Mouse (Mus musculus): ENCODE measurements at regions not wholly inside any gene's neighbourhood (a gene's known extent, or its start where the extent isn't known, plus 50 kb on each side); places are given as distances from the start of the nearest gene placed in this dataset.

DNA sequence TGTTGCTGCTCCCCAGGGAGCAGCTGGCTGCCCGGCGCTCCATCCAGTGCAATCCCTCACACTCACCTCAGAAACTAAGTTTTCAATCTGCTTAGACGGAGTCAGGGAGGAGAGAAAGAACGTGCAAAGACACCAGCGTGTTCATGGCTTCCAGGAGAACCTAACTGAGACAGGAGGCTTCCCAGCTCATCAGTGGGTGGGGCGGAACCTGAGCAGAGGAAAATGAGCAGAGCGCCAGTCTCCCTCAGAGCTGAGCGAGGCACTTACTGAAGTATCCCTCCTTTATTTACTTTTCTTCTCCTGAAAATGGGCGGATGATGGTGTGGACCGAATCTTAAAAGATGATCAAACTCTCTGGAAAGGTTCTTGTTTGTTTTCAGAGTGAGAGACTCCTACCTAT is 94.3 kb upstream of the 1700024P04Rik start:
- Histone ChIP-seq H3K9me3 (replicated peaks; ENCODE audit: control insufficient read depth, low read length) (no peaks in the 10 kb centered on the region), H3K27me3 (ENCODE audit: control insufficient read depth, insufficient read depth, low read length) (no peaks in the 10 kb centered on the region), H3K4me3 (ENCODE audit: low read depth, low read length) (no peak overlapping the region), H3K9ac (replicated peaks; ENCODE audit: low read length) (no peak overlapping the region), H3K4me1 (ENCODE audit: control insufficient read depth, insufficient read depth, low read length) (no peaks in the 10 kb centered on the region), H3K27ac (replicated peaks; ENCODE audit: low read depth, low read length) (no peak overlapping the region), H3K4me2 (ENCODE audit: low read depth, low read length) (no peak overlapping the region), H3K36me3 (replicated peaks; ENCODE audit: control insufficient read depth, insufficient read depth, low read depth, low read length) (no peaks in the 10 kb centered on the region)
- WGBS, result 77% methylated on average over 10 of the region's 10 CpGs
- no peak for ATAC-seq (replicated peaks; ENCODE audit: insufficient number of reproducible peaks, low FRiP score, low TSS enrichment, low read depth)
- no peak for DNase-seq (ENCODE audit: low spot score)

DNA sequence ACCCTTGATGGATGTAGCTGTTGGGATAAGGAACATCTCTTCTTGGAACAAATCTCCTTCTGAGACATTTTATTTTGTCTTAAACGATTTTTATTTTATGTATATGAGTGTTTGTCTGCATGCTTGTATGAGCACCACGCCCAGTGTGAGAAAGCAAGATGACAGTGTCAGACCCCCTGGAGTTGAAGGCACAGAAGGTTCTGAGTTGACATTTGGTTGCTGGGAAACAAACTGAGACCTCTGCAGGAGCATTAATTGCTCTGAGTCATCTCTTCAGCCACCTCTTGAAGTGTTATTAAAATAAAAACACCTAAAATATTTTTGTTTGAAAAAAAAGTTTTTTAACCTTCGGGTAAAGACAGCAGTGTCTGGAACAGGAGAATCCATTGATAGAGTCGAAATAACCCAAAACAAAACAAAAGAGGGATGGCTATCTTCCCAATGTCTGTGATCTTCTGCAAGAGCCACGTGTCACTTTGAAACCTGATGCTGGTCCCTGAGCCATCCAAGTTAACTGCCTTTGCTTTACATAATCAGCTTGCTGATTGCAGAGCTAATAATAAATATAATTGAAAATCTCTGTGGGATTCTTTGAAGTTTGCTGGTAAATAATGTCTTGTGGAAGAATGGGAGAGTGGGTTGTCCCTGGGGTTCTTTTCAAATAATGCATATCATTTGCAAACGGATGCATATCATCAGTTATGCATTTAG is 92.8 kb upstream of the 1700024P04Rik start:
- ATAC-seq (replicated peaks; ENCODE audit: insufficient number of reproducible peaks, low FRiP score, low TSS enrichment, low read depth), result no peak
- Histone ChIP-seq H3K9ac (replicated peaks; ENCODE audit: low read length) (no peak overlapping the region), H3K27ac (replicated peaks; ENCODE audit: low read depth, low read length) (no peak overlapping the region), H3K9me3 (replicated peaks; ENCODE audit: control insufficient read depth, low read length) (no peaks in the 10 kb centered on the region), H3K4me2 (ENCODE audit: low read depth, low read length) (no peak overlapping the region), H3K27me3 (ENCODE audit: control insufficient read depth, insufficient read depth, low read length) (no peaks in the 10 kb centered on the region), H3K4me1 (ENCODE audit: control insufficient read depth, insufficient read depth, low read length) (no peaks in the 10 kb centered on the region), H3K36me3 (replicated peaks; ENCODE audit: control insufficient read depth, insufficient read depth, low read depth, low read length) (no peaks in the 10 kb centered on the region), H3K4me3 (ENCODE audit: low read depth, low read length) (no peak overlapping the region)
- DNase-seq (ENCODE audit: low spot score), result no peak
- WGBS, result 57% methylated on average over 6 of the region's 6 CpGs

DNA sequence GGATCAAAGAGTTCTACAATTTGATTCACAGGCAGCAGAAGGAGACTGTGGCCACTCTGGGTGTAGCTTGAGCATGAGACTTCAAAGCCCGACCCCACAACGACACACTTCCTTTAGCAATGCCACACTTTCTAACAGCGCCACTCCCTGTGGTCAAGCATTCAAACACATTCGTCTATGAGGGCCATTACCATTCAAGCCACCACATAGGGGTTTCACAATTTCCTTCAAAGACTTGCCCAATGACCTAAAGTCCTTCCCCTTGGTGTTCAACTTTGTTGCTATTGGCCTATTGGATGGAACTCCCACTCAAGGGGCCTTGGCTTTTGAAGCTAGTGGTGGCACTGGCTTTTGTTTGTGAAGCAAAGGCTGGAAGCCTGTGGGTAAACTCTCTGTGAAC is 91.1 kb upstream of the 1700024P04Rik start:
- ATAC-seq (replicated peaks; ENCODE audit: insufficient number of reproducible peaks, low FRiP score, low TSS enrichment, low read depth) (no peak), DNase-seq (ENCODE audit: low spot score) (no peak)
- no peak overlapping the region for H3K4me2 ChIP-seq (ENCODE audit: low read depth, low read length)
- H3K27me3 ChIP-seq (ENCODE audit: control insufficient read depth, insufficient read depth, low read length), result no peaks in the 10 kb centered on the region
- 87% methylated on average over 4 of the region's 4 CpGs for WGBS
- no peak overlapping the region for H3K9ac ChIP-seq (replicated peaks; ENCODE audit: low read length)
- no peaks in the 10 kb centered on the region for H3K36me3 ChIP-seq (replicated peaks; ENCODE audit: control insufficient read depth, insufficient read depth, low read depth, low read length)
- no peak overlapping the region for H3K27ac ChIP-seq (replicated peaks; ENCODE audit: low read depth, low read length)
- no peaks in the 10 kb centered on the region for H3K9me3 ChIP-seq (replicated peaks; ENCODE audit: control insufficient read depth, low read length)
- H3K4me1 ChIP-seq (ENCODE audit: control insufficient read depth, insufficient read depth, low read length), result 0 out of 2 replicates have a peak, but pooled peaks cover 2% of the 10 kb centered on the region
- no peak overlapping the region for H3K4me3 ChIP-seq (ENCODE audit: low read depth, low read length)

DNA sequence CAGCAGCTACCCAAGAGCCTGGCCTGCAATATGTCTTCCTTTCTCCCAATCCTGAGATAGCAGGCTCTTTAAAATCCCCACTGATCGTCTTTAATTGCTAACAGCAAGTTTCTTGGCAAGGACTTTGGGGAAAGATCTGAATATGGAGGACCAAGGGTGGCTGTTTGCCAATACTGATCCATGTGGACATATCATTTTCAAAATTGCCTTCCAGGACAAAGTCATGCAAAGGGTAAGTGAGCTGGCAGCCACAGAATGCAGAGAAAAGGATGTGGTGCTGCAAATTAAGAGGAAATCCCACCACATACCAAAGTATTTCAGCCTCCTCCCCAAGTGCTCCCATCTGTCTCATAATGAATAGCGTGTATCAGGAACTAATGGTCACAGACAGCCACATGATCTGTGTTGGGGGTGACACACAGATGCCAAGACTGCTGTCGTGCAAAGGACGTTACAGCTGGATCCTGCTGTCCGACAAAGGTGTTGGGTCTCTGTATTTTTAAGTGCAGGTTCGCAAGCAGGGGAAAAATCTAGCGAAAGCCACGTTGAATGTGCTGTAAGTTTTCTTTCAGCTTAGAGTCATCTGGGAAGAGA is 87.6 kb upstream of the 1700024P04Rik start:
- DNase-seq (ENCODE audit: low spot score) (no peak), ATAC-seq (replicated peaks; ENCODE audit: insufficient number of reproducible peaks, low FRiP score, low TSS enrichment, low read depth) (no peak)
- WGBS, result 71% methylated on average over 8 of the region's 8 CpGs
- Histone ChIP-seq H3K27me3 (ENCODE audit: control insufficient read depth, insufficient read depth, low read length) (no peaks in the 10 kb centered on the region), H3K9me3 (replicated peaks; ENCODE audit: control insufficient read depth, low read length) (no peaks in the 10 kb centered on the region), H3K27ac (replicated peaks; ENCODE audit: low read depth, low read length) (no peak overlapping the region), H3K9ac (replicated peaks; ENCODE audit: low read length) (no peak overlapping the region), H3K36me3 (replicated peaks; ENCODE audit: control insufficient read depth, insufficient read depth, low read depth, low read length) (no peaks in the 10 kb centered on the region), H3K4me1 (ENCODE audit: control insufficient read depth, insufficient read depth, low read length) (0 out of 2 replicates have a peak, but pooled peaks cover 2% of the 10 kb centered on the region), H3K4me3 (ENCODE audit: low read depth, low read length) (no peak overlapping the region), H3K4me2 (ENCODE audit: low read depth, low read length) (no peak overlapping the region)

DNA sequence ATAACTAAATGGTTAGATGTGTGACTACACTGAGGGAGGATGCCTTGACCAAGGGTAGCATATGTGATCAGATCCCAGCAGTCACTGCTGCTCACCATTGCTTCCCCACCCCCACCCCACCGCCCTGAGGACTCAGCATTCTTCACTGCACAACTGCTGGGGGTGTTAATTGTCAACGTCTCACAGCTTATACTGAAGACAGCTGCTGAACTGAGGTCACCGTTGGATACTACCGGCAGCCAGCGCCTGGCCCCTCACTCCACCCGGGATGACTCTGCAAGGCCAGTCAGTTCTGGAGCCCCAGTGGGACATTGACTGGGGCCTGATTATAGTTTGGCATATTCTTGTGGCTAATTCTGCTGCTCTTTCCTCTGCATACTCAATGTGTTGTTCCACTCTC is 87.0 kb upstream of the 1700024P04Rik start:
- H3K9me3 ChIP-seq (replicated peaks; ENCODE audit: control insufficient read depth, low read length), result no peaks in the 10 kb centered on the region
- H3K9ac ChIP-seq (replicated peaks; ENCODE audit: low read length), result no peak overlapping the region
- no peak overlapping the region for H3K4me2 ChIP-seq (ENCODE audit: low read depth, low read length)
- no peak for DNase-seq (ENCODE audit: low spot score)
- ATAC-seq (replicated peaks; ENCODE audit: insufficient number of reproducible peaks, low FRiP score, low TSS enrichment, low read depth), result no peak
- H3K4me3 ChIP-seq (ENCODE audit: low read depth, low read length), result no peak overlapping the region
- WGBS, result 27% methylated on average over 6 of the region's 6 CpGs
- 0 out of 2 replicates have a peak, but pooled peaks cover 2% of the 10 kb centered on the region for H3K4me1 ChIP-seq (ENCODE audit: control insufficient read depth, insufficient read depth, low read length)
- no peaks in the 10 kb centered on the region for H3K36me3 ChIP-seq (replicated peaks; ENCODE audit: control insufficient read depth, insufficient read depth, low read depth, low read length)
- H3K27me3 ChIP-seq (ENCODE audit: control insufficient read depth, insufficient read depth, low read length), result no peaks in the 10 kb centered on the region
- H3K27ac ChIP-seq (replicated peaks; ENCODE audit: low read depth, low read length), result 0 out of 2 replicates have a peak overlapping the region, but pooled peaks have one; percentile 16

DNA sequence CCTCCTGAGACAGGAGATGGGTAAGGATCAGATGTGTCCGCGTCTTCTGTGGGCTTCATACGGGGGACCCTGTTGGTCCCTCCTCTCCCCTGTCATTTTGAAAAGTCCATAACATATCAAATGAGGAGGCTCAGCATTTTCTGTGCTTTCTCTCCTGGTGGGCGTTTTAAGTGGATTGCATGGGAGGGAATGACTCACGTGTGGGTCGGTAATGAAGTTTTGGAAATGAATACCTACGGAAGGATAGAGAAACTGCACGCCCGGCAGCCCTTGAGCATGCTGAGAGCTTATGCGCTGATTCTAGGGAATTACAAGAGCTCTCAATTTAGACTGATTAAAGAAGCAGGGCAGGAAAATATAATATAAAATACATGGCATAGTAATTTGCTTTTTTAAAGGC is 85.4 kb upstream of the 1700024P04Rik start:
- H3K4me2 ChIP-seq (ENCODE audit: low read depth, low read length), result no peak overlapping the region
- no peak overlapping the region for H3K4me3 ChIP-seq (ENCODE audit: low read depth, low read length)
- no peak for ATAC-seq (replicated peaks; ENCODE audit: insufficient number of reproducible peaks, low FRiP score, low TSS enrichment, low read depth)
- H3K36me3 ChIP-seq (replicated peaks; ENCODE audit: control insufficient read depth, insufficient read depth, low read depth, low read length), result no peaks in the 10 kb centered on the region
- WGBS, result 87% methylated on average over 10 of the region's 10 CpGs
- no peak overlapping the region for H3K9ac ChIP-seq (replicated peaks; ENCODE audit: low read length)
- H3K4me1 ChIP-seq (ENCODE audit: control insufficient read depth, insufficient read depth, low read length), result 0 out of 2 replicates have a peak, but pooled peaks cover 2% of the 10 kb centered on the region
- DNase-seq (ENCODE audit: low spot score), result no peak
- H3K9me3 ChIP-seq (replicated peaks; ENCODE audit: control insufficient read depth, low read length), result no peaks in the 10 kb centered on the region
- no peaks in the 10 kb centered on the region for H3K27me3 ChIP-seq (ENCODE audit: control insufficient read depth, insufficient read depth, low read length)
- no peak overlapping the region for H3K27ac ChIP-seq (replicated peaks; ENCODE audit: low read depth, low read length)

DNA sequence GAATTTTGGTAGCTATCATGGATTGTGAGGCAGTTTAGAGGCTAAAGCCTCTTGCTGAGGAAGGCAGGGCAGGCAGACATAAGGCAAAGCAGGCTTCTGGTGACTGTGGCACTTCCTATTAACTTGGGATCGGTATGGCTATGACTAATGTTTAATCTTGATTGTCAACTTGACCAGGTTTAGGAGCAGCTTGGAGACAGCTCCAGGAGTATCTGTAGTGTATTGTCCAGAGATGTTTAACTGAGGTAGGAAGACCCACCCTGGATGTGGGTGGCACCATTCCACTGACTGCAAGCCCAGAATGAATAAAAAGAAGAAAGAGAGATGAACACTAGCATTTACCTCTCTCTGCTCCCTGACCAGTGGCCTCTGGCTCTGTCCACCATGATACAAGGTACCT is 83.1 kb upstream of the 1700024P04Rik start:
- WGBS, result 85% methylated on average over 1 of the region's 1 CpGs
- ATAC-seq (replicated peaks; ENCODE audit: insufficient number of reproducible peaks, low FRiP score, low TSS enrichment, low read depth), result no peak
- Histone ChIP-seq H3K9ac (replicated peaks; ENCODE audit: low read length) (no peak overlapping the region), H3K9me3 (replicated peaks; ENCODE audit: control insufficient read depth, low read length) (no peaks in the 10 kb centered on the region), H3K36me3 (replicated peaks; ENCODE audit: control insufficient read depth, insufficient read depth, low read depth, low read length) (no peaks in the 10 kb centered on the region), H3K27ac (replicated peaks; ENCODE audit: low read depth, low read length) (no peak overlapping the region), H3K4me2 (ENCODE audit: low read depth, low read length) (no peak overlapping the region), H3K4me1 (ENCODE audit: control insufficient read depth, insufficient read depth, low read length) (0 out of 2 replicates have a peak, but pooled peaks cover 2% of the 10 kb centered on the region), H3K27me3 (ENCODE audit: control insufficient read depth, insufficient read depth, low read length) (no peaks in the 10 kb centered on the region), H3K4me3 (ENCODE audit: low read depth, low read length) (no peak overlapping the region)
- DNase-seq (ENCODE audit: low spot score), result no peak

DNA sequence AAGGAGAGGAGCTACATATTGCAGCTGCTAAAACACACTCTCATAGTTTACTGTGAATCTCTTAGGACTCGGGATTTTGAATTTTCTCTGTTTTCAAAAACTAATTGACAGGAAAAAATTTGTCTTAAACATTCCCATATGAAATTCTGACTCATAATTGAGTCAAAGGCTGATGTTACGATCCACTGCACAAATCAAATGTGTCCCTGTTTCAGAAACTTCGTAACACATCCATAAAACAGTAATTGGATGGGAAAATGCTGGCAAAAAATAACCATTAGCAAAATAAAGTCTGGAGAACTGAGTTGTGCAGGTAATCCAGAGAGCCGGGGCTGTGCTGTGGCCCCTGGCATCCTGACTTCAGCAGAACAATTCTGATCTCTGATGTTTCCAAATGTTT is 79.1 kb upstream of the 1700024P04Rik start:
- Histone ChIP-seq H3K9ac (replicated peaks; ENCODE audit: low read length) (no peak overlapping the region), H3K4me1 (ENCODE audit: control insufficient read depth, insufficient read depth, low read length) (no peaks in the 10 kb centered on the region), H3K27me3 (ENCODE audit: control insufficient read depth, insufficient read depth, low read length) (no peaks in the 10 kb centered on the region), H3K4me2 (ENCODE audit: low read depth, low read length) (no peak overlapping the region), H3K36me3 (replicated peaks; ENCODE audit: control insufficient read depth, insufficient read depth, low read depth, low read length) (no peaks in the 10 kb centered on the region), H3K27ac (replicated peaks; ENCODE audit: low read depth, low read length) (no peak overlapping the region), H3K4me3 (ENCODE audit: low read depth, low read length) (no peak overlapping the region), H3K9me3 (replicated peaks; ENCODE audit: control insufficient read depth, low read length) (no peaks in the 10 kb centered on the region)
- 54% methylated on average over 4 of the region's 4 CpGs for WGBS
- no peak for DNase-seq (ENCODE audit: low spot score)
- no peak for ATAC-seq (replicated peaks; ENCODE audit: insufficient number of reproducible peaks, low FRiP score, low TSS enrichment, low read depth)
